Mouse (Mus musculus) adipose tissue, adult 10 weeks (tissue): ENCODE measurements around the gene Mgat3. TPM values are rescaled to one million over a fixed set of nuclear protein-coding genes. Genes with fewer than 3 reads are reported as not detected.

ENCODE experiments used
- polyA plus RNA-seq: library from polyadenylated mRNA; stranded (reverse); fragments of 350-450 nt; fragmentation: Illumina TruSeq; extraction: RNeasy Lipid Tissue Mini Kit (QIAGEN cat#74804); gene quantifications from one replicate; pipeline ENCODE4 v1.2.3, GENCODE M21; 2014; ENCODE audit warnings: low read depth, low replicate concordance

The Mgat3 gene
- 8.3 TPM for polyA plus RNA-seq

DNA sequence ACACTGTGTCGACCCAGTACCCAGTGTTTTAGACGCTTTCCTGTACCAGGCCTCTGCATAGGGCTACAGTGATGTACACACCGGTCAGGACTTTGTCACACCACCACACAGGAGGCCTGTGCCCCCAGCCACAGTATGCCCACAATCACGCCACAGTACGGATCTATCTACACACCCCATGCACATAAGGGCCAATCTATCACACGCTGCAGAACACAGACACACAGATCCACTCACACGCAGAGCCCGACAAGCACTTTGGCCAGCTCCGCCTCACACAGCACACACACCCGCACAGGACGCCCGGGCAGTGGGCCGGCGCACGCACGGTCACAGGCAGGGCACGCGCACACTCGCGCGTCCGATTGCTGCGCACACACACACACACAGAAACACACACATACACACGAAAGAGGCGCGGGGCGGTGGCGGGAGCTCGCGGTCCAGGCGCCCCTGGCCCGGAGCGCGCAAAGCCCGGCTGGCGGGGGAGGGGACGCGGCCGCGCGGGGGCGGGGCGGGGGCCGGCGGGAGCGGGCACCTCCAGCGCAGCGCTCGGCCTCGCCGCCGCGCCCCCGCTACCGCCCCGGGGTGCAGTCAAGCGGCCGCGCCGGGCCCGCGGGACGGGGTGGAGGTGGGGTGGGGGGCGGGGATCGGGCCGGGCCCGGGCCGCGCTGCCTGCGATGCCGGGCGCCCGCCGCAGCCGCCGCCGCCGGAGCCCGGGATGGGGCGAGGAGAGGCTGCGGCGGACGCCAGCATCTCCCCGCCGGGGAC is at the start of gene Mgat3:
Gene Mgat3 (plus strand): TSS at position 721 of the 771 bp plus-strand sequence.

GRCm38 (mm10) chr15:80132993-80133586 is 40.4 kb upstream of the Mgat3 start, which contains the start of gene Tab1:
Gene Tab1 (plus strand): TSS chr15:80133127.

DNA sequence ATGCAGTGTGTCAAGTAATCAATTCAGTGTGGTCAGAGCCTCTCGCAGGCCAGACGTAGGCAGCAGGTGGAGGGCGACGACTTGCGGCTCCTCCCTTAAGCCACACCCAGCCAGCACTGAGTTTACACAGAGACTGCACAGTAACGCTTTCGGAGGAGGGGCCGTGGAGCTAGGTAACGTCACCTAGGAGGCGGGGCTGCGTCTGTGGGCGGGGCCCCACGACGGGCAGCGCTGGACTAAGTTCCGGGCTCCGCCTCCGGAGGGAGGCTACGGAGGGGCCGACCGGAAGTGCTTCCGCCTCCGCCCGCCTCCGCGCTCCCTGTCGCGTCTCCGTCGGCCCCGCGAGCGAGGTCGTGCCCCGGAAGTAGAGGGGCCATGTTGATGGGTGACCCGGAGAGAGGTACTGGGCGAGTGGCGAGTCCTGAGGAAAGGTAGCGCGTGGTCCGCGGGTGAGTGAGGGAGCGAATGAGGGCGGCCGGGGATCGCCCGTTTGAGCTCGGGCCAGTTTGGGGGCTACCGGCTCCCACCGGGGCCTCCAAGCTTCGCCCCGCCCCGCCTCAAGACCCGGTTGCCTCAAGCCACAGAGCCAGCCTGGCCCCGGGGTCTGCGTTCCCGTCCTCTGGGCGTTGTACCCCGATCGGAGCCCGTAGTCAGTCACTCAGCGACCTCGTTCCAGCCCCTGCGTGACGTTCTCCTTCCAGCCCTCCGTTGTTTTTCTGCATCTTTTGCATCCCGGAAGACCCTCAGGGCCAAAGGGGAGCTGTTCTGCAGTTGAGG is 60.4 kb downstream of the Mgat3 start, which contains the start of gene Mief1:
Gene Mief1 (plus strand): TSS at position 286 of the 777 bp plus-strand sequence.

GRCm38 (mm10) chr15:80235535-80235934 is 62.0 kb downstream of the Mgat3 start, which contains the start of gene AC140267.1:
Gene AC140267.1 (plus strand): TSS chr15:80235835.

GRCm38 (mm10) chr15:80254847-80255645 is 81.5 kb downstream of the Mgat3 start, which contains the start of gene Atf4:
Gene Atf4 (plus strand): TSS chr15:80255184.

GRCm38 (mm10) chr15:80263610-80264575 is 90.4 kb downstream of the Mgat3 start, which contains the start of gene Rps19bp1:
Gene Rps19bp1 (minus strand): TSS chr15:80264315.

Other genes starting within 250 kb of the Mgat3 start
- 33.4 TPM for gene Cbx7, start 202.6 kb upstream of the Mgat3 start, polyA plus RNA-seq
- 18.1 TPM for gene Pdgfb, start 158.7 kb upstream of the Mgat3 start, polyA plus RNA-seq
- gene Syngr1, start 82.4 kb upstream of the Mgat3 start, polyA plus RNA-seq: 4.1 TPM
- gene Rpl3, start 81.9 kb upstream of the Mgat3 start, polyA plus RNA-seq: 1,167 TPM
- 11.9 TPM for gene Tab1, start 40.6 kb upstream of the Mgat3 start, polyA plus RNA-seq
- 12.3 TPM for gene Mief1, start 60.3 kb downstream of the Mgat3 start, polyA plus RNA-seq
- not detected for gene AC140267.1, start 62.1 kb downstream of the Mgat3 start, polyA plus RNA-seq
- gene Atf4, start 81.5 kb downstream of the Mgat3 start, polyA plus RNA-seq: 152 TPM
- 31.2 TPM for gene Rps19bp1, start 90.6 kb downstream of the Mgat3 start, polyA plus RNA-seq
- gene Cacna1i, start 113.5 kb downstream of the Mgat3 start, polyA plus RNA-seq: 0.66 TPM